Mouse (Mus musculus): Measurements from ENCODE around the gene Cenps. TPM values are rescaled to one million over a fixed set of nuclear protein-coding genes. Genes with fewer than 3 reads are reported as not detected.

Cenps gene
- total and polyA plus RNA-seq, 2 experiments: 0.33 to 0.46 TPM

GRCm38 (mm10) chr4:149155711-149156110 is 18.3 kb upstream of the Cenps start:
- 93% methylated on average over 6 of the region's 6 CpGs for WGBS
- Histone ChIP-seq H3K4me1 (ENCODE audit: control insufficient read depth, insufficient read depth, low read length) (0 out of 2 replicates have a peak, but pooled peaks cover 2% of the 10 kb centered on the region), H3K36me3 (ENCODE audit: control insufficient read depth, insufficient read depth, low read length) (peaks cover 44% of the 10 kb centered on the region), H3K27me3 (ENCODE audit: control insufficient read depth, insufficient read depth, low read length) (no peaks in the 10 kb centered on the region), H3K9ac (ENCODE audit: low read depth, low read length) (no peak overlapping the region), H3K27ac (replicated peaks; ENCODE audit: insufficient read depth, low read depth, low read length) (no peak overlapping the region), H3K79me2 (ENCODE audit: control insufficient read depth, insufficient read depth, low read length) (no peaks in the 10 kb centered on the region), H3K4me3 (ENCODE audit: insufficient read depth, low read depth, low read length) (no peak overlapping the region)
- TF ChIP-seq POLR2A (IDR thresholded peaks at IDR 0.05; ENCODE audit: extremely low read depth, insufficient read depth, low read length) (no peak), CTCF (IDR thresholded peaks at IDR 0.05; ENCODE audit: low read depth, low read length) (no peak)
- peak; percentile 41 for DNase-seq (ENCODE audit: extremely low read depth, low read depth, low spot score)

- no peak overlapping the region for H3K4me3 ChIP-seq (ENCODE audit: insufficient read depth, low read depth, low read length)
- no peak for TF ChIP-seq POLR2A (IDR thresholded peaks at IDR 0.05; ENCODE audit: extremely low read depth, insufficient read depth, low read length)
- TF ChIP-seq CTCF (IDR thresholded peaks at IDR 0.05; ENCODE audit: low read depth, low read length): no peak
- DNase-seq (ENCODE audit: extremely low read depth, low read depth, low spot score): no peak
- no peak overlapping the region for H3K9ac ChIP-seq (ENCODE audit: low read depth, low read length)
- no peaks in the 10 kb centered on the region for H3K79me2 ChIP-seq (ENCODE audit: control insufficient read depth, insufficient read depth, low read length)
- no peak overlapping the region for H3K27ac ChIP-seq (replicated peaks; ENCODE audit: insufficient read depth, low read depth, low read length)
- peaks cover 43% of the 10 kb centered on the region for H3K36me3 ChIP-seq (ENCODE audit: control insufficient read depth, insufficient read depth, low read length)
- H3K4me1 ChIP-seq (ENCODE audit: control insufficient read depth, insufficient read depth, low read length): peaks cover 9% of the 10 kb centered on the region
- no peaks in the 10 kb centered on the region for H3K27me3 ChIP-seq (ENCODE audit: control insufficient read depth, insufficient read depth, low read length)
- WGBS: 97% methylated on average over 7 of the region's 7 CpGs
These were observed 17.4 kb upstream of the Cenps start for GRCm38 (mm10) chr4:149154859-149155258.

- no peak overlapping the region; the same call in 1 of the 2 replicates for H3K27ac ChIP-seq (replicated peaks; ENCODE audit: insufficient read depth, low read depth, low read length)
- WGBS: 71% methylated on average over 11 of the region's 11 CpGs
- H3K27me3 ChIP-seq (ENCODE audit: control insufficient read depth, insufficient read depth, low read length): no peaks in the 10 kb centered on the region
- H3K36me3 ChIP-seq (ENCODE audit: control insufficient read depth, insufficient read depth, low read length): peaks cover 13% of the 10 kb centered on the region
- TF ChIP-seq POLR2A (IDR thresholded peaks at IDR 0.05; ENCODE audit: extremely low read depth, insufficient read depth, low read length) (no peak), CTCF (IDR thresholded peaks at IDR 0.05; ENCODE audit: low read depth, low read length) (no peak)
- H3K4me1 ChIP-seq (ENCODE audit: control insufficient read depth, insufficient read depth, low read length): peaks cover 22% of the 10 kb centered on the region
- H3K79me2 ChIP-seq (ENCODE audit: control insufficient read depth, insufficient read depth, low read length): no peaks in the 10 kb centered on the region
- no peak overlapping the region for H3K9ac ChIP-seq (ENCODE audit: low read depth, low read length)
- no peak for DNase-seq (ENCODE audit: extremely low read depth, low read depth, low spot score)
- no peak overlapping the region for H3K4me3 ChIP-seq (ENCODE audit: insufficient read depth, low read depth, low read length)
These were observed 13.3 kb upstream of the Cenps start for GRCm38 (mm10) chr4:149150721-149151120.

GRCm38 (mm10) chr4:149150256-149150655 is 12.8 kb upstream of the Cenps start:
- peaks cover 22% of the 10 kb centered on the region for H3K4me1 ChIP-seq (ENCODE audit: control insufficient read depth, insufficient read depth, low read length)
- WGBS: 31% methylated on average over 11 of the region's 11 CpGs
- no peaks in the 10 kb centered on the region for H3K79me2 ChIP-seq (ENCODE audit: control insufficient read depth, insufficient read depth, low read length)
- no peaks in the 10 kb centered on the region for H3K27me3 ChIP-seq (ENCODE audit: control insufficient read depth, insufficient read depth, low read length)
- no peak for TF ChIP-seq CTCF (IDR thresholded peaks at IDR 0.05; ENCODE audit: low read depth, low read length)
- no peak for TF ChIP-seq POLR2A (IDR thresholded peaks at IDR 0.05; ENCODE audit: extremely low read depth, insufficient read depth, low read length)
- peak overlapping the region; percentile 25; the same call in 1 of the 2 replicates for H3K9ac ChIP-seq (ENCODE audit: low read depth, low read length)
- H3K36me3 ChIP-seq (ENCODE audit: control insufficient read depth, insufficient read depth, low read length): peaks cover 11% of the 10 kb centered on the region
- H3K4me3 ChIP-seq (ENCODE audit: insufficient read depth, low read depth, low read length): no peak overlapping the region
- peak; percentile 91 for DNase-seq (ENCODE audit: extremely low read depth, low read depth, low spot score)
- H3K27ac ChIP-seq (replicated peaks; ENCODE audit: insufficient read depth, low read depth, low read length): peak overlapping the region; percentile 35

- peak overlapping the region; percentile 35 for H3K27ac ChIP-seq (replicated peaks; ENCODE audit: insufficient read depth, low read depth, low read length)
- H3K4me1 ChIP-seq (ENCODE audit: control insufficient read depth, insufficient read depth, low read length): peaks cover 22% of the 10 kb centered on the region
- no peaks in the 10 kb centered on the region for H3K27me3 ChIP-seq (ENCODE audit: control insufficient read depth, insufficient read depth, low read length)
- no peaks in the 10 kb centered on the region for H3K79me2 ChIP-seq (ENCODE audit: control insufficient read depth, insufficient read depth, low read length)
- H3K9ac ChIP-seq (ENCODE audit: low read depth, low read length): no peak overlapping the region
- no peak for TF ChIP-seq CTCF (IDR thresholded peaks at IDR 0.05; ENCODE audit: low read depth, low read length)
- no peak for TF ChIP-seq POLR2A (IDR thresholded peaks at IDR 0.05; ENCODE audit: extremely low read depth, insufficient read depth, low read length)
- H3K4me3 ChIP-seq (ENCODE audit: insufficient read depth, low read depth, low read length): no peak overlapping the region
- peak; percentile 84 for DNase-seq (ENCODE audit: extremely low read depth, low read depth, low spot score)
- 17% methylated on average over 7 of the region's 7 CpGs for WGBS
- H3K36me3 ChIP-seq (ENCODE audit: control insufficient read depth, insufficient read depth, low read length): peaks cover 6% of the 10 kb centered on the region; the same call in 1 of the 2 replicates
These were observed 12.2 kb upstream of the Cenps start for GRCm38 (mm10) chr4:149149611-149150010.

- peak overlapping the region; percentile 35 for H3K27ac ChIP-seq (replicated peaks; ENCODE audit: insufficient read depth, low read depth, low read length)
These were observed 11.8 kb upstream of the Cenps start for GRCm38 (mm10) chr4:149149196-149149595.

More at GRCm38 (mm10) chr4:149149196-149149595, 11.8 kb upstream of the Cenps start:
- Histone ChIP-seq H3K4me3 (ENCODE audit: insufficient read depth, low read depth, low read length) (no peak overlapping the region), H3K4me1 (ENCODE audit: control insufficient read depth, insufficient read depth, low read length) (peaks cover 22% of the 10 kb centered on the region), H3K9ac (ENCODE audit: low read depth, low read length) (no peak overlapping the region), H3K36me3 (ENCODE audit: control insufficient read depth, insufficient read depth, low read length) (peaks cover 3% of the 10 kb centered on the region; the same call in 1 of the 2 replicates), H3K27me3 (ENCODE audit: control insufficient read depth, insufficient read depth, low read length) (no peaks in the 10 kb centered on the region), H3K79me2 (ENCODE audit: control insufficient read depth, insufficient read depth, low read length) (no peaks in the 10 kb centered on the region)
- TF ChIP-seq POLR2A (IDR thresholded peaks at IDR 0.05; ENCODE audit: extremely low read depth, insufficient read depth, low read length) (no peak), CTCF (IDR thresholded peaks at IDR 0.05; ENCODE audit: low read depth, low read length) (no peak)
- 68% methylated on average over 9 of the region's 9 CpGs for WGBS
- no peak for DNase-seq (ENCODE audit: extremely low read depth, low read depth, low spot score)
